Mouse (Mus musculus): ENCODE data around the gene Rpl23.

GRCm38 (mm10) chr11:97802495-97802894, 20.3 kb upstream of the Rpl23 start:
- TF ChIP-seq CTCF (IDR thresholded peaks at IDR 0.05; ENCODE audit: low read depth) (no peak), EP300 (IDR thresholded peaks at IDR 0.05; ENCODE audit: low read depth) (no peak)

All from liver, embryonic 14.5 days (tissue).